Mouse (Mus musculus) large intestine, adult 2 months (tissue): ENCODE results near the gene Xpr1. TPM values are rescaled to one million over a fixed set of nuclear protein-coding genes. Genes with fewer than 3 reads are reported as not detected.
A peak's percentile ranks its signal among the peaks of the same experiment; 100 is the strongest.

Source experiments
- DNase-seq: peaks from one replicate; pipeline ENCODE4 v3.0.0-alpha.2; 2012; ENCODE audit warnings: low read depth, low spot score
- WGBS: fragments of 180-500 bp; shearing (Covaris S2); methylation state at CpG from one replicate; pipeline ENCODE4 v1.1.7; 2018; 5-methylcytosine and 5-hydroxymethylcytosine counted together
- polyA plus RNA-seq: library from polyadenylated mRNA; depleted of rRNA; stranded (reverse); fragments of >200 nt; gene quantifications from 2 replicates; pipeline ENCODE4 v1.2.3, GENCODE M21; 2012

Gene Xpr1
- polyA plus RNA-seq, 1 experiment, result 5.0 TPM

DNA sequence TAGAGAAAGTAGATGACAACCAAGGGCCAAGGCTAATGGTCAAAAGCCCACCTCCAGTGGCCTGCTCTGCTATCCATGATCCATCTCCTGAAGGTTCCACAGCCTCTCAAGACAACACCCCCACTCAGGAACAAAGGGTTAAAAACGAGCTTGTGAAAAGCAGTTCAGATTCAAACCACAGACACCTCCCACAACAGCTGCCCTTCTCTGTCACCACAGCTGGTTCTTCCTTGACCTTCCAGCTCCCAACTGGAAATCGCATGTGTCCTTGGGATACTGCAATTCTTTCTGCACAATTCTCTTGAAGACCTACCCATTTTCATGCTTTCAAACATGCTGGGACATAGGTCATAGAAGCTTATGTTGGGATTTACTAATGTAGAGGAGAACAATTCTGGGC lies 73.2 kb downstream of the Xpr1 start:
- WGBS, result 84% methylated on average over 2 of the region's 2 CpGs
- no peak for DNase-seq

DNA sequence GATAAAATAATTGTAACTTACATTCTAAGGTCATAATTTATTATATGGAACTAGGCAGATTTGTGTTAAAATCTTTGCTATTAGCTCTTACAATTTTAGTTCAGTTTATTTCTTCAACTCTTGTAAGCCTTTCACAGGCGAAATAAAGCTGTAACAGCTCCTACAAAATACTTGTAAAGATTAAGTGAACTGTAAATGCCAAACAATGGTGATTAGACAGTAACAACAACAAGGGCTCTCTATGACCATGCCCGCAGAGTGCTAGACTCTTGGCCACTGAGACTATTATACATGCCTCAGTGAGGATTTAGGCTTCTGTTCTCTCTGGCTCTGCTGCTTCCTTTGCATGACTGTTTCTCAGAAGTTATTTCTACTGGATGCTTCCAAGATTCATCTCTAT lies 77.6 kb downstream of the Xpr1 start:
- 67% methylated on average over 2 of the region's 2 CpGs for WGBS
- DNase-seq, result no peak

DNA sequence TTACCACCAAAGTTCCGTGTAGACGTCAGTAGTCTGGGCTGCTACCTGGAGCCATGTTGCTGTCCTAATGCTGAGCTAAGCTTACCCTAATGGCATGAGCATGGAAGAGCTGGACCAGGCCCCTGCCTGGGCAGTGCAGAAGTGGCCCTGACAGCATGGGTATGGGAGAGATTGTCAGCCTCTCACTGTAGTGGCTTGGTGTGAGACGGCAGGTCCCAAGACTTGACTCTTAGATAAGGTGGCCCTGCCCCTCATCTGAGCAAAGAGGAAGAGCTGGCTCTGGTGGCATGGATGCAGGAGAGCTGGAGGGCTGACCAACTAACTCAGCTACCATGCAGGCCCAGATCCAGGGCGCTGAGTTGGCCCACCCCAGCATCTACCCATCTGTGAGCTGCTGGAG lies 79.9 kb downstream of the Xpr1 start:
- no peak for DNase-seq
- 95% methylated on average over 4 of the region's 4 CpGs for WGBS

DNA sequence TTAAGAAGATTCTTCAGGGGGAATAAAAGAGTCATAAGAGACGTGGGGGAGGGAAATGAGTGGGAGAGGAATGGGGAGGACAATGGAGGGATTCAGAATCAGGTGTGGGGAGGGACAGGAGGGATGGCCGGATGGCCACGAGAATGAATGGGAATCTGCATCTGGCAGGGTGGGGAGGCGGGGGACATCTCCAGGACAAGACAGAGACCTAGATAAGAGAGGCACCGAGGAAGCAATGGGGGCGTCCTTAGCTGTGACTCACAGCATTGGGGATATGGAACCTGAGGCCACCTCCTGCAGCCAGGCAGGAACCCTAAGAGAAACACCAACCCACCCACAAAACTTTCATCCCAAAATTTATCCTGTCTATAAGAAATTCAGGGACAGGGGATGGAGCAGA lies 81.3 kb downstream of the Xpr1 start:
- WGBS, result 84% methylated on average over 6 of the region's 6 CpGs
- no peak for DNase-seq

DNA sequence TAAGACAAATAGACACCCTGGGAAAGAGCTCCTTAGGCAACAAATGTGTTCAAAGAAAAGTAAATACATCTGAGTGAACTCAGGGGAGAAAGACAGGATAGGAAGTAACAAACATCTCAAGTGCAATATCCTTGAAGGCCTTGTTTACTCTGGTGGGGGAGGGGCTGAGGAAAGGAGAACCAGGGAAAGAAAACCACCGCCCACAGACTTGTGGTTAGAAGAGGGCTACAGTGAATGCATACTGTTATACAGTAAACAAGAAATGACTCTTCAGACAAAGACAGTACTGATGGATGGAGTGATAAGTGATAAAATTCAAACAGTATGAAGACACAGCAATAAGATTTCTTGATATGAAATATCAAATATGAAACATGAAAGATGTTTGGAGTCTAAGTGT lies 95.0 kb downstream of the Xpr1 start:
- DNase-seq, result no peak
- 29% methylated on average over 1 of the region's 1 CpGs for WGBS

DNA sequence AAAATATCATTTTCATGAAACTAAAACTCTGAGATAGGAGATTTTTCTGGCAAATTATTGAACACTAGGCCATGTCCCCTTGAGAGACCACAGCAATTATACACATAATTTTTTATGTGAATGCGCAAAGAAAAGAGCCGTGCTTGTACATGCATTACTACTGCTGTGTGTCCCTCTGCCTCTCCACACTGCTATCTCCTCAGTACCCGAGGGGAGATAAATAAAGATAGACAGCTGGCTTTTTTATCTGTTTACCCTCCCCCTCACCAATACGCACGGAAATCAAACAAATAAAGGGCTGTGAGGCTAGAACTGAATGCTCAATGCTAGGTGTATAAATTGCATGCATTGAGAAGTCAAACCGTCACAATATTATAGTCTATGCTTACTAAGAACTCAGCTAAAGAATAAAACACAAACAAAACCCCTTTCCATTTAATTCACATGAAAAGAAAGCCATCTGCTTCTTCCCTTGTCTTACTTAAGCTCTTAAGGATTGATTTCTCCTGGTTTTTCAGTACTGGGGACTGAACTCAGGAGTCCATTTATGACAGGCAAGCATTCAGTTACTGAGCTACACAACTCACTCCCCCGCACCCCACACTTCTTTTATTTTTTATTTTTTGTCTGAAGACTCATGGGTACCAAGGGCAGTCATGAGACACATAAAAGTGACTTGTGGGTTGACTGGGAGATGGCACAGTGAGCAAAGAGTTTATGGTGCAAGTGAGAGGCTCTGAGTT lies 97.0 kb downstream of the Xpr1 start:
- no peak for DNase-seq
- 81% methylated on average over 7 of the region's 7 CpGs for WGBS

DNA sequence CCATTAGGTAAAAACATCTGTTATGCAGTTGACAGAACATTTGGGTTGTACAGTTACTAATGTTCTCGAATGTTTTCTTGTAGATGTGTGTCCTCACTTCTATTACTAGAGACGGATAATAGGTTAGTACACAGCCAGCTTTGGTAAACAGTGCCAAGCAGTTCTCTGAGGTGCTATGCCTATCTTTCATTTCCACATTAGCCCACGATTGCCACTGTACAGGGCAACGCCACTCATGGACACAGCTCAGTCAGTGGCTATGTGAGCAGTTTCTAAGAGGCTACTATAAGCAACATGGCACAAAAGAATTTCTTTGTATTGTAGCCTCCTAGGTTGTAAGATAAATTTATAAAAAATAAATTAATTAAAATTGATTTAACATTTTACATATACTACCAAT lies 97.7 kb downstream of the Xpr1 start:
- 90% methylated on average over 4 of the region's 4 CpGs for WGBS
- no peak for DNase-seq

DNA sequence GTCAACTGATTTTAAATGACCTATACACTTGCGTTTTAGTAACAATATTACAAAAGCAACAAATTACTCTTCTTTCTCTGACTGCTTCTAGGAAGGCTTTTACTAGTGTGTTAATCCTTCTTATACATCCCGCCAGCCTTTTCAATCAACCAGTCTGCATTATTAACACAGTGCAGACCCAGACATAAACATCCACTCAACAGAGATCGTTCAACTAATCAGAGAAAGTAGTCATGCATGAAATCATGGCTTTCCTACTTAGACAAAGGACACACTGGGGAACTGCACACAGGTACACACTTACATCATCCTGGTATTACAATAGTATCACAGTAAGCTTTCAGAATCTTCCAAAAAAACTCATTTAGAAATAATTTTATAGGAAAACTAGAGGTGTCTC lies 105.5 kb downstream of the Xpr1 start:
- DNase-seq, result no peak
- 83% methylated on average over 3 of the region's 3 CpGs for WGBS

DNA sequence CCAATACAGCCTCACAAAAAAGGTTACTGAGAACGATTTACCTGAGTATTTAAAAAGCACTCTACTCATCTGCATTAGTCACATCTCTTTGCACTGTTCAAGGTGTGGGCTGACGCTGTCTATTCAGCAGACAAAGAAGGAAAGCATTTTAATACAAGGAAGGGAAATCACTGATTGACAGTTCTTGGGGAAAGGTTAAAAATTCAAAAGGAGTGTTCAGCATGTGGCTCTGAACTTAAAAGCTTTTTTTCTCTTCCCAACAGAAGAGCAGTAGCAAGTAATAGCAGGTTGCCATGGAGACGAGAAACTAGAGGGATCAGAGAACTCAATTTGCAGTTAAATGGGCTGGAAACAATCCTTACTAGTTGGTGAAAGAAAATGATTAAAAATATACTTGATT lies 110.3 kb downstream of the Xpr1 start:
- WGBS, result 89% methylated on average over 3 of the region's 3 CpGs

DNA sequence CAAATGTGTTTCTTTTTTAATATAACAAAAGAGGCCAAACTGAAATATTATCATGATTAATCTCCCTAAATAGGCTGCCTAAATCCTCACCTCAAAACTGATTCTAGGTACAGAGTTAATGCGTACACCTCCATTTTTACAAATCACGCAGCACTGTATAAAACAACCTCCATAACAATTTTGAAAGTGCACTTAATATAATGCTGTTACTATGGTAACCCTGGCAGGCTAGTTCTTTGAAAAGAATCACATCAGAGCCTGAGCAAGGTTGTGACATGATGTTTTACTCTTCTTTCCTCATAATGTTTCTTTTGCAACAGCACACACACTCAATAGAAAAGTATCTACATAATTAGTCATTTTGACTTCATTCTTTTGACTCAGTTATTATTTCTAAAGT lies 113.8 kb downstream of the Xpr1 start:
- DNase-seq, result no peak
- 86% methylated on average over 2 of the region's 2 CpGs for WGBS

More for the DNA sequence above, 110.3 kb downstream of the Xpr1 start:
- no peak for DNase-seq

DNA sequence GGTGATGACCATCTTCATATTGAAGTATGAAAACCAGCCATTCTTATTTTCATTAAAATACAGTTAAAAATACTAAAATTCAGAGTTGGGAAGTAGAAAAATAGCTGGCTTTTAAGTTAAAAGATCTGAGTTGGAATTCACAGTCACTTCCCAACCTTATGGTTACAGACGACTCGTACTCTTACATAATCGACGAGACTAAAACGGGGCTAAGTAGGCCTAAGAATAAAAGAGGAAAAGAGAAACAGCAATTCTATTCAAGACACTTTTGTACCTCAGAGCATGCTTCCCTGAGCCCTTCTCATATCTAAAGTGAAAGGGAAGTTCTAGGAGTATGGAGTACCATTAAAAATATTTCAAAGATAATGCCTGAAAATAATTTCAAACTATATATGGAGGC lies 119.6 kb downstream of the Xpr1 start:
- DNase-seq, result no peak
- WGBS, result 93% methylated on average over 5 of the region's 5 CpGs

DNA sequence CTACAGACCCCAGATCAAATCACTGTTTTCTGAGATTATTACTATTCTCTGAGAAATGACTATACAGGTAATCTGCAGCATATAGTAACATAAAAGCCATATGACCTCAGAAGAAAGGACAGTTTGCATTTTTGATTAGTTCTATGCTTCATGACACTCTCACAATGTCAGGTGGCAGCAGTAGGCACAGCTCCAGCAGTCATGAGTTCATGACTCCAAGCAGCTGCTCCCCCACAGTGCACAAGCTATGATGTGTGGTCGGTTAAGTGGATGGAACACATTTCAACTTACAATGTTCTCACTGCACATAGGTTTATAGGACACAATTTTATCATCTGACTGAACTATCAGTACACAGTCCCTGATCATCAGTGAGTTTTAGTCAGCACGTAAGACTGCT lies 120.0 kb downstream of the Xpr1 start:
- no peak for DNase-seq
- 87% methylated on average over 2 of the region's 2 CpGs for WGBS

DNA sequence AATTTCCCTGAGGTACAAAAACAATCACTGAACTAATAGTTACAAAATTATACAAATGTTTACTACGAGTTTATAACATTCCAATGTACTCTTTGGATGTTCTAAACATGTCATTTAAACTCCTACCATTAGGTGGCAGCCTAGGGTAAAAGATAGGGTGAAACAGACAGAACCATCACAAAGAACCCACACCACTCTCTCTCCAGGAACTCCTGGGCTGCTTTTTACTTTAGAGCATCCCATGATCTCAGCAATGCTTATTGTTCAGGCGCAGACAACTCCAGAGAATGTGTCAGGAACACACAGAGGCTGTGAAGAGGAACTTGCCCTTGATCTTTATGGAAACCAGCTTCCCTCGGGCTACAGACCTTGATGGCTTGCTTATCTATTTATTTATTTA lies 123.8 kb downstream of the Xpr1 start:
- peak; percentile 61 for DNase-seq
- 27% methylated on average over 3 of the region's 3 CpGs for WGBS

DNA sequence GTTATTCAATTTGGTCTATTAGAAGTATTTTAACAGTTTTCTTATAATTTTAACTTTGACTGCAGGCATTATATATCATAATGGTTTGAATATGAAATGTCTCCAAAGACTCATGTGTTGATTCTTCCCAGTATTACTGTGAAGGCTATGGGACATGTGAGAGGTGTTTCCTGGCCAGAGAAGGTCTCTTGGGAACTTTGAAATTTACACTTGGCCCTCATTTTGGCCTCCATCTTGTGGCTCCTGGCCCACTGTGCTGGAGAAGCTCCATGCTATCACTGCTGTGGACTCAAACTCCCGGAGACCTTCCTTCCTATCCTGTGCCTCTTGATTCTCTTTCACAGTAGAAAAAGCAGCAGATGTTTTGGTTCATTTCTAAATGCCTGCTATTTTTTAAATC lies 127.8 kb downstream of the Xpr1 start:
- no peak for DNase-seq
- WGBS, result 88% methylated on average over 1 of the region's 1 CpGs

DNA sequence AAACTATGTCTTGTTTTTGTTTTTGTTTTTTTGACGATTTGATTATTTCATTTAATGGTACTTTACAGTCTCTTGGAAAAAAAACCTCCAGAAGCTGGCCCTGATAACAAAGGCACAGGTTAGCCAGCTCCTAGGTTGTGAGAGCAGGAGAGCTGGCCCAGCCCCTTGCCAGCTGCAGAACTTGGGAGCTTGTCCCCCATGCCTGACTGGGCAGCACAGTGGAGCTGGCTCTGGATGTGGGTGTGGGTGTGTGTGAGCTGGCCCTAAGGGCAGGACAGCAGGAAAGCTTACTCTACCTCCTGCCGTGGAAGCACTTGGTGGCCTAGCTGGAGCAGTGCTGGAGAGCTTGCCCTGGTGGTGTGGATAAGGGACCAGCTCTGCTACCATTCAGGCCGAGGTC lies 129.2 kb downstream of the Xpr1 start:
- WGBS, result 86% methylated on average over 3 of the region's 3 CpGs
- no peak for DNase-seq

DNA sequence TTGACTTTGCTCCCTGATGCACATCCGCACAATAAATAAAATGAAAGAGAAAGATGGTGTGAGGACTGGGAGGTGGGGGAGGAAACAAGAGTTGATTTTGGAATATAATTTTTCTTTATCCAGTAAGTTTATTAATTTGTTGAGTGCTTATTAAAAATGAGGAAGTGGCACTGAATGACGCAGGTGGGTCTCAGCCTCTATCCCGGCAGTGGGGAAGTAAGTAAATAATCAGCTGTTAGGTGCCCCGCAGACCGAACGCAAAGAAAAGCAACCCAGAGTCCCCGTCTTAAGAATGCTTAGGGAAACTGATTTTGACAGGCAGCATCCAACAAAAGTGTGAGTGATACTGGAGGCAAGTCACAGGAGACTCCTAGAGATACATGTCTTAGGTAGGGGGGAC lies 133.4 kb downstream of the Xpr1 start:
- WGBS, result 92% methylated on average over 7 of the region's 7 CpGs

DNA sequence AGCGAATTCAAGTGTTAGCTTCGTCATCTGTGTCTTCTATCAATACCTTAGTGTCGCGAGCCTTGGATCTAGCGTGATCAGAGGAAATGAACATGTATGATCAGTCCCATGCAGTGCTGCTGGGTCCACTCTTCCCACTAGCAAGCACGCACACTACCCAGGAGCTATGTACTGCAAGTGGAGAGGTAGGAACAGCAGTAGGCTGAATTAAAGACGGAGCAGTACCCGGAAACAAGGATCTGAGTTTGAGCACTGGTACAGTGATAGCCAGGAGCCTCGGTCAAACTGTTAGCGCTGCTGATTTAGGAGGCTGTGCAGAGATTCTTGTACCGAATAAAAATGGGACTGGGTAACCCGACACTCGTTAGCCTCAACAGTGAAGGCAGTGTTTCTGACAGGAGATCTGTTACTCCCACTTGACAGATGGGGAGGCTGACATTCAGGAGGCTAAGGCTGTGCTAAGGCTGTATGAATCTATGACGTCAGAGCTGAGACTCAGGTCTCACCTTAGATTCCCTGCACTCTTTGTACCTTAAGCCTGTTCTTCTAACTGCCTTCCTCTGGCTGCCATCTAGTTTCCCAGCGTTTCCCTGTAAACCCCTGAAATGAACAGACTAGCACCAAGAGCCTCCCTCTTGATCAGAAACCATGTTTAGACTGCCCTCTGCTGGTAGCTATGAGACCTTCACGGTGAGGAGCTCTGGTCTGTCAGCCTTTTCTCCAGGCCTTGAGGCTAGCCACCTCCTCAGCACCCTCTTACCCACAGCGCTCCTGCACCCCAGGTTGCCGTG lies 136.0 kb downstream of the Xpr1 start:
- 69% methylated on average over 18 of the region's 18 CpGs for WGBS
- peak; percentile 21 for DNase-seq

More for the DNA sequence above, 133.4 kb downstream of the Xpr1 start:
- DNase-seq, result no peak

DNA sequence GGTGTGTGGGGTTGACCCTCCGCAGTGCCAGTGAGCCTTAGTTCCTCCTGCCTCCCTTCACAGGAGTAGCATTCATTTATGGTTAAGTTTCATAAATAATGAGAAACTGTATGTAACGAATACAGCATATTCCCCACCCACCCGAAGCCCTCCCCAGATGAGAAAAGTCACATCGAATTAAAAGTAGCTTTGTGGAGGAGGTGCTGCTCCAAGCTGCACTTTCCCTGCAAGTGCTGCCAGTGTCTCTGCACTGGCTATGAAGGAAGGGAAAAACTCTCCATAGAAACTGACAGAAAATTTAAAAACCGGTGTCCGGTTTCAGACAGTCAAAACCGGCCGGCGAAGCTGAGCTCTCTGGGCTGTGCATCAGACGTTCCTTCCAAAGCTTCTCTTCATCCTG lies 136.9 kb downstream of the Xpr1 start:
- 84% methylated on average over 10 of the region's 10 CpGs for WGBS
- no peak for DNase-seq

DNA sequence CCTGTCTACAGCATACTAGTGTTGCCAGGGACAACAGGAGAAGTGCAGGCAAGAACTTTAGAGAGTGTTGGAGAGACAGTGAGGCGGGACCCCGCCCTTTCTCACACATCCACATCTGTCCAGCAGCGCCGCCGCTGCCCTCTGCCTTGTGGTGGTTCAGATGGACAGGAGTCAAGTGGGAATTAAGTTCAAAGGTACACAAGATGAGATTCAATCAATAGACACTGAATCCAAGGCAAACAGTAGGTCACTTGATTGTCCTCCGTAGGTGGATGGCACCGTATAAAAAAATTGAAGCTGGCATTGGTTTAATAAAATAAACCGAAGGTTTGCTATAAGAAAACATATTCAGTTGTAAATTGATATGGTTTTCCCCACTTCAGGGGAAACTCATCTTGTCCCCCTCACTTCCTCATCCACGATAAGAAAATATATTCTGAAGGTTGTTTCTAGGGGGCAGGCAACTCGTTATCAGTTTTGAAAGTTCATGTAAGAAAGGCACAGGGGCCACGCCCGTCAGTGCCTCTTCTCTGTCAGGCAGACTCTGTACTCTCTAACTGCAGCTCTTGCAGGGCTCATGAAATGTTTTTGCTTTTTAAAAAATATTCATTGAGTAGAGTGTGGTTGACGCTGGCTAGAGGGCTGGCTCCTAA lies 140.7 kb downstream of the Xpr1 start:
- no peak for DNase-seq
- WGBS, result 60% methylated on average over 13 of the region's 13 CpGs

DNA sequence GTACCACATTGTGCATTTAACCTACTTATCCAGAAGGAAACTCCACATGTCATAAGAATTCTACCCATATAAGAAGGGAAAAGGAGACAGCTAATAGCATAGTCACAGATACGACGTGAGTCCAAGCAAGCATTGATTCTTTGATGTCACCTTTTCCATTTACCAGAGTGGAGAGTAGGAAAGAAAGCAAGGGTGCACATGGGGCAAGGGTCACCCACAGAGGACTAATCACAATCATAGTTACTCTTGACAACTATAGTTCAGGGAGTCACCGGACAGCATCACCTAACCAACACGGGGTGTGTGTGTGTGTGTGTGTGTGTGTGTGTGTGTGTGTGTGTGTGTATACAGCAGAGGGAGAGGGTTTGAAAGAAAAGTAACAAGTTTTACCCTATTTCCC lies 141.4 kb downstream of the Xpr1 start:
- WGBS, result 75% methylated on average over 4 of the region's 4 CpGs
- DNase-seq, result no peak

DNA sequence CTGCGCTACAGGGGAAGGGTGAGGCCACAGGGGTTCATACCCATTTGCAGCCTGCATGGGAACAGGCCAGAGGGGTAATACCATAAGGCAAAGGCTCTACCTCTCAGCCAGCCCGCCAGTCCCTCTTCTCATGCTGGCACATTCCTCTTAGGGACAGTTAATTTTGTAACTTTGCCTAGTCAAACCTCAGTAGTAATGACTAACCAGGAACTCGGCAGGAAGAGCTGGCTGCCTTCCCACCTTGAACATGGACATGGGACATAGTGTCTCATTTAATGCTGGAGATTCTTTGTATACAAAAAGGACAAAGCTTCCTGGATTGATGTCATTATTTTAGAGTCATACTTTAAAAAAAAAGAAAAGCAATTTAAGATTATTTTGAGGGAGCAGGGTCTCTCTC lies 142.2 kb downstream of the Xpr1 start:
- 58% methylated on average over 3 of the region's 3 CpGs for WGBS
- DNase-seq, result no peak
